Mouse (Mus musculus) heart, embryonic 13.5 days (tissue): ENCODE measurements around the gene Keap1. TPM values are rescaled to one million over a fixed set of nuclear protein-coding genes. Genes with fewer than 3 reads are reported as not detected.

Source experiments
- ATAC-seq: fragments of 200-750 bp; cut with Nextera tagmentation; 2 replicates; pipeline ENCODE4 v1.8.0; 2017; ENCODE audit warnings: moderate TSS enrichment; ENCODE audit not compliant: insufficient number of reproducible peaks, low FRiP score, low TSS enrichment; ENCODE audit errors: extremely low read depth
- H3K27ac ChIP-seq: fragments of 300-500 bp; sonication (generic); replicated peaks from 2 replicates; pipeline ENCODE4 v1.5.1; 2015; ENCODE audit warnings: moderate library complexity, mild to moderate bottlenecking, inconsistent platforms
- H3K27me3 ChIP-seq: fragments of 300-500 bp; sonication (generic); replicated peaks from 2 replicates; pipeline ENCODE4 v1.6.1; 2015; ENCODE audit warnings: mild to moderate bottlenecking, inconsistent platforms
- H3K36me3 ChIP-seq: fragments of 300-500 bp; sonication (generic); 2 replicates; pipeline ENCODE4 v1.6.1; 2015; ENCODE audit warnings: mild to moderate bottlenecking, inconsistent platforms
- H3K4me1 ChIP-seq: fragments of 300-500 bp; sonication (generic); 2 replicates; pipeline ENCODE4 v1.6.1; 2015; ENCODE audit warnings: inconsistent platforms
- H3K4me2 ChIP-seq: fragments of 300-500 bp; sonication (generic); 2 replicates; pipeline ENCODE4 v1.6.1; 2015; ENCODE audit warnings: inconsistent platforms, mild to moderate bottlenecking, moderate library complexity
- H3K4me3 ChIP-seq: fragments of 300-500 bp; sonication (generic); 2 replicates; pipeline ENCODE4 v1.5.1; 2015; ENCODE audit warnings: moderate library complexity, mild to moderate bottlenecking, inconsistent platforms
- H3K9ac ChIP-seq: fragments of 300-500 bp; sonication (generic); 2 replicates; pipeline ENCODE4 v1.6.1; 2015; ENCODE audit warnings: inconsistent platforms, mild to moderate bottlenecking, moderate library complexity
- H3K9me3 ChIP-seq: fragments of 300-500 bp; sonication (generic); 2 replicates; pipeline ENCODE4 v1.6.1; 2016; ENCODE audit warnings: inconsistent platforms
- WGBS: fragments of 180-500 bp; shearing (Covaris S2); methylation state at CpG from one replicate; pipeline ENCODE4 v1.1.7; 2015; ENCODE audit warnings: mixed read lengths; 5-methylcytosine and 5-hydroxymethylcytosine counted together
- polyA plus RNA-seq: library from polyadenylated mRNA; unstranded; fragments of >200 nt; fragmentation: Nextera tagmentation; extraction: Ambion mirVana; gene quantifications from 2 replicates; pipeline ENCODE4 v1.2.1, GENCODE M21; 2015

Gene Keap1
- polyA plus RNA-seq, 1 experiment from 2014 or later, result 51.1 TPM

GRCm38 (mm10) chr9:21243826-21244427 is 4.8 kb upstream of the Keap1 start:
- no peak for ATAC-seq
- Histone ChIP-seq H3K27me3 (peaks cover 73% of the 10 kb centered on the region), H3K4me3 (peak overlapping the region; percentile 57), H3K27ac (no peak overlapping the region), H3K4me2 (peak overlapping the region; percentile 82), H3K9me3 (peaks cover 5% of the 10 kb centered on the region; the same call in 1 of the 2 replicates), H3K9ac (peak overlapping the region; percentile 73), H3K36me3 (no peaks in the 10 kb centered on the region), H3K4me1 (peaks cover 32% of the 10 kb centered on the region)
- 6% methylated on average over 42 of the region's 42 CpGs for WGBS

DNA sequence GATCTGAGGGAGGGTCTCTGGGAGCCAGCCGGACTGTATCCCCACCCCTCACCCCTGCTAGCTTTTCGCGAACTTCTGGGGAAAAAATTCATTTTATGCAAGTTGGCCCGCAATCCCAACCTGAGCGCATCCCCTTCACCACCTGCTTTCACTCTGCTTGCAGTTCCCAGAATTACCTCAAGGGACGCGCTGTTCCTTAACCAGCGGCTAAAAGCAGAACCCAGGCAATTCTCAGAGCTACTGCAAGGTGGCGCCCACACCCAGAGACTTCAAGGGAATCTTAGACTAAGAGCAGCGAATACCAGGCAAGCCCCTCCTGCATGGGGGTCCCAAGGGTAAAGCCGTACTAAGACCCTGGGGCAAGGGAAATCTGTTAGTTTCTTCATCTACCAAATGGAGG is 2.2 kb upstream of the Keap1 start:
- Histone ChIP-seq H3K27ac (no peak overlapping the region), H3K36me3 (peaks cover 7% of the 10 kb centered on the region; the same call in 1 of the 2 replicates), H3K4me2 (no peak overlapping the region), H3K9ac (no peak overlapping the region), H3K27me3 (peaks cover 47% of the 10 kb centered on the region), H3K4me1 (peaks cover 39% of the 10 kb centered on the region), H3K9me3 (peaks cover 5% of the 10 kb centered on the region; the same call in 1 of the 2 replicates), H3K4me3 (no peak overlapping the region)
- ATAC-seq, result no peak
- 8% methylated on average over 11 of the region's 11 CpGs for WGBS

DNA sequence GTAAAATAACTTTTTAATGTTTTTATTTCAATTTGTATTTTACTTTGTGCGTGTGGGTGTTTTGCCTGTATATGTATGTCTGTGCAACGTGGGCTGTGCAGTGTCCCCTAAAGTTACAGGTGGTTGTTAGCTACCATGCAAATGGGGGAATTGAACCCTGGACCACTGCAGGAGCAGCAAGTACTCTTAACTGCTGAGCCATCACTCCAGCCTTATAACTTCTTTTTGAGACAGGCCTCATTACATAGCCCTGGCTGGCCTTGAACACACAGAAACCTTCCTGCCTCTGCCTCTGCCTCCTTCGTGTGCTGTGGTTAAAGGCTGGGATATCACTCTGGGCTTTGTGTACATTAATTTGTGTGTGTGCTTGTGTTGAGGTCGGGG is 296 bp upstream of the Keap1 start:
- Histone ChIP-seq H3K9ac (peak overlapping the region; percentile 95), H3K36me3 (peaks cover 26% of the 10 kb centered on the region), H3K4me1 (peaks cover 38% of the 10 kb centered on the region), H3K27me3 (peaks cover 28% of the 10 kb centered on the region), H3K4me3 (peak overlapping the region; percentile 81), H3K27ac (peak overlapping the region; percentile 95), H3K4me2 (peak overlapping the region; percentile 79), H3K9me3 (peaks cover 5% of the 10 kb centered on the region; the same call in 1 of the 2 replicates)
- WGBS, result 33% methylated on average over 4 of the region's 4 CpGs
- ATAC-seq, result no peak

GRCm38 (mm10) chr9:21238004-21238732 is 993 bp downstream of the Keap1 start:
- peaks cover 30% of the 10 kb centered on the region for H3K4me1 ChIP-seq
- H3K27ac ChIP-seq, result peak overlapping the region; percentile 95
- H3K27me3 ChIP-seq, result peaks cover 15% of the 10 kb centered on the region
- peaks cover 39% of the 10 kb centered on the region for H3K36me3 ChIP-seq
- peak overlapping the region; percentile 95 for H3K9ac ChIP-seq
- under 1% methylated on average over 23 of the region's 31 CpGs for WGBS
- ATAC-seq, result no peak
- H3K4me3 ChIP-seq, result peak overlapping the region; percentile 81
- H3K4me2 ChIP-seq, result peak overlapping the region; percentile 79
- peaks cover 5% of the 10 kb centered on the region; the same call in 1 of the 2 replicates for H3K9me3 ChIP-seq

- Histone ChIP-seq H3K4me1 (peaks cover 30% of the 10 kb centered on the region), H3K9me3 (no peaks in the 10 kb centered on the region), H3K9ac (peak overlapping the region; percentile 95), H3K27me3 (peaks cover 8% of the 10 kb centered on the region; the same call in 1 of the 2 replicates), H3K27ac (peak overlapping the region; percentile 95), H3K4me2 (peak overlapping the region; percentile 79), H3K4me3 (peak overlapping the region; percentile 81), H3K36me3 (peaks cover 45% of the 10 kb centered on the region)
- no peak for ATAC-seq
- 11% methylated on average over 19 of the region's 19 CpGs for WGBS
Observed at GRCm38 (mm10) chr9:21237368-21238003, 1.7 kb downstream of the Keap1 start.

- Histone ChIP-seq H3K4me1 (peaks cover 30% of the 10 kb centered on the region), H3K9me3 (no peaks in the 10 kb centered on the region), H3K4me3 (peak overlapping the region; percentile 81), H3K27me3 (peaks cover 3% of the 10 kb centered on the region; the same call in 1 of the 2 replicates), H3K4me2 (peak overlapping the region; percentile 79), H3K9ac (peak overlapping the region; percentile 95), H3K36me3 (peaks cover 50% of the 10 kb centered on the region), H3K27ac (peak overlapping the region; percentile 95)
- WGBS, result 80% methylated on average over 25 of the region's 25 CpGs
- no peak for ATAC-seq
Observed at GRCm38 (mm10) chr9:21236991-21237367, 2.2 kb downstream of the Keap1 start.

GRCm38 (mm10) chr9:21235341-21235740 is 3.8 kb downstream of the Keap1 start:
- Histone ChIP-seq H3K4me2 (no peak overlapping the region), H3K9ac (0 out of 2 replicates have a peak overlapping the region, but pooled peaks have one; percentile 10), H3K27ac (no peak overlapping the region), H3K4me3 (no peak overlapping the region), H3K36me3 (peaks cover 67% of the 10 kb centered on the region), H3K27me3 (no peaks in the 10 kb centered on the region), H3K4me1 (peaks cover 30% of the 10 kb centered on the region), H3K9me3 (no peaks in the 10 kb centered on the region)
- no peak for ATAC-seq
- 84% methylated on average over 4 of the region's 4 CpGs for WGBS

DNA sequence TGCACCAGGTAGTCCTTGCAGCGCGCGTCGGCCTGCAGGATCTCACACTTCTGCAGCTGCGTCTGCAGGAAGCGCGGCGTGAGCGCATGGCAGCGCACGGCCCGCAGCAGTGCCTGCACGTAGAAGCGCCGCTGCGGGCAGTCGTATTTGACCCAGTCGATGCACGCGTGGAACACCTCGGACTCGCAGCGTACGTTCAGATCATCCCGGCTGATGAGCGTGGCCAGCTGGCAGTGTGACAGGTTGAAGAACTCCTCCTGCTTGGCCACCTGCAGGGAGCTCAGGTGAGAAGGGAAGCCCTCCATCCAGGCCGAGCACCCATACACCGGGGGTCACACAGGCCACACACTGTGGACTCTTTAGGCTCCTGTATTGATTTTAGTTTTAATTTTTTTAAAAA is 5.4 kb downstream of the Keap1 start:
- Histone ChIP-seq H3K27me3 (no peaks in the 10 kb centered on the region), H3K9me3 (no peaks in the 10 kb centered on the region), H3K4me1 (peaks cover 25% of the 10 kb centered on the region), H3K4me2 (no peak overlapping the region), H3K9ac (no peak overlapping the region), H3K4me3 (no peak overlapping the region), H3K36me3 (peaks cover 82% of the 10 kb centered on the region), H3K27ac (no peak overlapping the region)
- ATAC-seq, result no peak
- WGBS, result 80% methylated on average over 28 of the region's 28 CpGs

- Histone ChIP-seq H3K4me1 (peaks cover 25% of the 10 kb centered on the region), H3K36me3 (peaks cover 84% of the 10 kb centered on the region), H3K27me3 (no peaks in the 10 kb centered on the region), H3K9me3 (no peaks in the 10 kb centered on the region), H3K27ac (no peak overlapping the region), H3K9ac (no peak overlapping the region), H3K4me2 (no peak overlapping the region), H3K4me3 (no peak overlapping the region)
- whole genome bisulfite sequencing, result 88% methylated on average over 29 of the region's 29 CpGs
- ATAC-seq, result no peak
Observed at GRCm38 (mm10) chr9:21233366-21233765, 5.8 kb downstream of the Keap1 start.

DNA sequence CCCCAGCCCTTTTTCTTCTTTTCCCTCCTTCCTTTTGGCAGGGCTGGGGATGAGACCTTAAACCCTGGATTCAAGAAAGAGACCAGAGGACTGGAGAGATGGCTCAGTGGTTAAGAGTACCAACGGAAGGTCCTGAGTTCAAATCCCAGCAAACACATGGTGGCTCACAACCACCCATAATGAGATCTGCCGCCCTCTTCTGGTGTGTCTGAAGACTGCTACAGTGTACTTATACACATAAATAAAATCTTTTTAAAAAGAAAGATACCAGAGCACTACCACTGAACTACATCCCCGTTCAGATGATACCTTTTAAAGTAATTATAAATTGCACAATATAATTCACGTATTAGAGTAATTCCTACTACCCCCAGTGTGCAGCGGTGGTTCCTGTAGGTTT is 6.3 kb downstream of the Keap1 start:
- no peaks in the 10 kb centered on the region for H3K9me3 ChIP-seq
- 88% methylated on average over 5 of the region's 5 CpGs for WGBS

GRCm38 (mm10) chr9:21231551-21231950 is 7.6 kb downstream of the Keap1 start:
- WGBS, result 44% methylated on average over 23 of the region's 23 CpGs
- no peaks in the 10 kb centered on the region for H3K27me3 ChIP-seq
- no peak for ATAC-seq

More for the DNA sequence above, 6.3 kb downstream of the Keap1 start:
- Histone ChIP-seq H3K4me1 (peaks cover 27% of the 10 kb centered on the region), H3K9ac (no peak overlapping the region), H3K27ac (no peak overlapping the region), H3K27me3 (no peaks in the 10 kb centered on the region), H3K36me3 (peaks cover 84% of the 10 kb centered on the region), H3K4me3 (no peak overlapping the region), H3K4me2 (no peak overlapping the region)
- ATAC-seq, result no peak

More at GRCm38 (mm10) chr9:21231551-21231950, 7.6 kb downstream of the Keap1 start:
- Histone ChIP-seq H3K9me3 (no peaks in the 10 kb centered on the region), H3K4me3 (no peak overlapping the region), H3K9ac (no peak overlapping the region), H3K4me1 (peaks cover 25% of the 10 kb centered on the region), H3K4me2 (no peak overlapping the region), H3K36me3 (peaks cover 79% of the 10 kb centered on the region), H3K27ac (no peak overlapping the region)
